In genomic region chr11:46258207-46258606, GRCm38 (mm10) we compare ENCODE assay signal across 8 mouse cellular contexts. TPM values are rescaled to one million over a fixed set of nuclear protein-coding genes. Genes with fewer than 3 reads are reported as not detected.
DNase-seq lines count a peak whose midpoint lies in the region; ATAC-seq and TF ChIP-seq lines count a peak whose summit lies in the region.

No protein-coding gene starts in this region.

- TF ChIP-seq POLR2A in bone marrow macrophage, adult 2 months (IDR thresholded peaks at IDR 0.05; ENCODE audit: borderline replicate concordance, low read depth, low read length): no peak

- intact Hi-C loops in heart, postnatal 36 days (cut with DNase I): no loop called here

- no peak overlapping the region for H3K9ac ChIP-seq in heart, postnatal 0 days (replicated peaks; ENCODE audit: low read depth, low read length)
- H3K9ac ChIP-seq in heart, embryonic 11.5 days (ENCODE audit: low read depth, low read length): no peak overlapping the region

- TF ChIP-seq EP300 in heart, postnatal 0 days (IDR thresholded peaks at IDR 0.05; ENCODE audit: low read depth): no peak

- WGBS in heart, postnatal 0 days: 57% methylated on average over 4 of the region's 4 CpGs
- WGBS in heart, embryonic 11.5 days (ENCODE audit: insufficient replicate concordance): 55% methylated on average over 4 of the region's 4 CpGs

- no peak overlapping the region for H3K4me3 ChIP-seq in heart, postnatal 0 days (ENCODE audit: low read depth, low read length)
- H3K4me3 ChIP-seq in bone marrow macrophage, adult 2 months (ENCODE audit: insufficient read depth, low read length): no peak overlapping the region
- no peak overlapping the region for H3K4me3 ChIP-seq in heart, embryonic 11.5 days (ENCODE audit: low read depth, low read length)

- H3K27ac ChIP-seq in heart, postnatal 0 days (ENCODE audit: low read depth): no peak overlapping the region
- H3K27ac ChIP-seq in bone marrow macrophage, adult 2 months (ENCODE audit: insufficient read depth, low read depth, low read length): no peak overlapping the region
- H3K27ac ChIP-seq in heart, embryonic 11.5 days (ENCODE audit: low read depth, low read length): no peak overlapping the region

- ATAC-seq in heart, postnatal 0 days (ENCODE audit: insufficient read depth, low read depth): no peak
- ATAC-seq in megakaryocyte-erythroid progenitor cell, adult 5-6 weeks (replicated peaks; ENCODE audit: low FRiP score, low TSS enrichment, poor library complexity, severe bottlenecking): peak; percentile 58
- no peak for ATAC-seq in heart, embryonic 11.5 days (replicated peaks; ENCODE audit: insufficient number of reproducible peaks, low FRiP score, low TSS enrichment)

- H3K9me3 ChIP-seq in heart, postnatal 0 days (replicated peaks; ENCODE audit: control insufficient read depth, low read length): no peaks in the 10 kb centered on the region
- no peaks in the 10 kb centered on the region for H3K9me3 ChIP-seq in heart, embryonic 11.5 days (replicated peaks; ENCODE audit: control insufficient read depth, low read length)

- no peaks in the 10 kb centered on the region for H3K27me3 ChIP-seq in heart, postnatal 0 days (ENCODE audit: control insufficient read depth, insufficient read depth, low read length)
- H3K27me3 ChIP-seq in heart, embryonic 11.5 days (ENCODE audit: control insufficient read depth, insufficient read depth, low read length): no peaks in the 10 kb centered on the region

- H3K36me3 ChIP-seq in heart, postnatal 0 days (replicated peaks; ENCODE audit: control insufficient read depth, insufficient read depth, low read length): no peaks in the 10 kb centered on the region; the same call in 1 of the 2 replicates
- no peaks in the 10 kb centered on the region for H3K36me3 ChIP-seq in heart, embryonic 11.5 days (ENCODE audit: control insufficient read depth, insufficient read depth, low read length)

- H3K4me1 ChIP-seq in heart, postnatal 0 days (ENCODE audit: control insufficient read depth, insufficient read depth): no peaks in the 10 kb centered on the region
- no peaks in the 10 kb centered on the region for H3K4me1 ChIP-seq in bone marrow macrophage, adult 2 months (ENCODE audit: control insufficient read depth, insufficient read depth, low read length)
- H3K4me1 ChIP-seq in heart, embryonic 11.5 days (ENCODE audit: control insufficient read depth, insufficient read depth, low read length): no peaks in the 10 kb centered on the region

- H3K4me2 ChIP-seq in heart, postnatal 0 days (ENCODE audit: low read depth, low read length): no peak overlapping the region
- H3K4me2 ChIP-seq in heart, embryonic 11.5 days: no peak overlapping the region

- TF ChIP-seq CTCF in heart, postnatal 0 days (IDR thresholded peaks at IDR 0.05; ENCODE audit: low read depth): peak; percentile 50
- peak; percentile 40; the same call in 1 of the 2 replicates for TF ChIP-seq CTCF in bone marrow macrophage, adult 2 months (IDR thresholded peaks at IDR 0.05; ENCODE audit: low read depth, low read length)

- no peak for DNase-seq in heart, postnatal 0 days (ENCODE audit: low spot score)
- DNase-seq in heart, postnatal 36 days: no peak
- peak; percentile 49 for DNase-seq in right cerebral cortex, postnatal 14 days
- no peak for DNase-seq in right cerebral cortex, postnatal 10 days (ENCODE audit: low spot score in 2 of 2)
- DNase-seq in cerebellum, adult 9-11 months: no peak

RNA-seq across cellular contexts. Expression of gene Fndc9, which starts 22.9 kb away (rescaled TPM):
- total RNA-seq in heart, postnatal 0 days (2014; rRNA removed; ENCODE audit: low replicate concordance): not detected in 2 replicates
- polyA plus RNA-seq in heart, postnatal 0 days (2015; fragmentation: Nextera tagmentation; extraction: Ambion mirVana): not detected in 2 replicates
- not detected for total RNA-seq in heart, postnatal 36 days (2021)
- polyA plus RNA-seq in bone marrow macrophage, adult 2 months (2012; ENCODE audit: insufficient read depth, insufficient read length, missing spikeins): not detected in 2 replicates
- total RNA-seq in megakaryocyte-erythroid progenitor cell, adult 5-6 weeks (2014; fragmentation: Nextera tagmentation): not detected in 2 replicates
- not detected in 2 replicates for total RNA-seq in megakaryocyte-erythroid progenitor cell, adult 5-6 weeks (2017)
- not detected in 2 replicates for polyA plus RNA-seq in heart, embryonic 11.5 days (2014; fragmentation: Nextera tagmentation; extraction: Ambion mirVana)

RNA-seq across cellular contexts. Expression of gene Cyfip2, which starts 54.5 kb away (rescaled TPM):
- 15.6 and 22.4 TPM in 2 replicates for total RNA-seq in heart, postnatal 0 days (2014; rRNA removed; ENCODE audit: low replicate concordance)
- polyA plus RNA-seq in heart, postnatal 0 days (2015; fragmentation: Nextera tagmentation; extraction: Ambion mirVana): 6.0 and 6.3 TPM in 2 replicates
- 10 to 100 TPM; 61.9 to 65.1 TPM for total RNA-seq in heart, postnatal 36 days (2021)
- polyA plus RNA-seq in bone marrow macrophage, adult 2 months (2012; ENCODE audit: insufficient read depth, insufficient read length, missing spikeins): 10.3 and 11.4 TPM in 2 replicates
- 56.1 and 57.3 TPM in 2 replicates for total RNA-seq in megakaryocyte-erythroid progenitor cell, adult 5-6 weeks (2014; fragmentation: Nextera tagmentation)
- 28.3 and 36.6 TPM in 2 replicates for total RNA-seq in megakaryocyte-erythroid progenitor cell, adult 5-6 weeks (2017)
- polyA plus RNA-seq in heart, embryonic 11.5 days (2014; fragmentation: Nextera tagmentation; extraction: Ambion mirVana): 5.6 and 5.7 TPM in 2 replicates
